Mouse (Mus musculus) brain, embryonic 14.5 days (tissue): ENCODE measurements around the gene H2afy2.

Source experiments
- CTCF ChIP-seq: fragments of 200-500 bp; IDR thresholded peaks from 2 replicates; pipeline ENCODE4 v1.5.1; 2012; ENCODE audit warnings: inconsistent platforms, mild to moderate bottlenecking, moderate library complexity, borderline replicate concordance; ENCODE audit not compliant: insufficient read depth, insufficient read length; ENCODE audit errors: extremely low read depth
- POLR2A ChIP-seq: fragments of 200-500 bp; IDR thresholded peaks from 2 replicates; pipeline ENCODE4 v1.6.1; 2012; ENCODE audit warnings: mild to moderate bottlenecking, inconsistent platforms, borderline replicate concordance; ENCODE audit not compliant: poor library complexity, insufficient read depth, insufficient read length, severe bottlenecking; ENCODE audit errors: extremely low read depth

GRCm38 (mm10) chr10:61738126-61738525, 45.8 kb downstream of the H2afy2 start:
- TF ChIP-seq CTCF (no peak), POLR2A (no peak)
